Mouse (Mus musculus) neural tube, embryonic 15.5 days (tissue): ENCODE data around the gene Nwd1. TPM values are rescaled to one million over a fixed set of nuclear protein-coding genes. Genes with fewer than 3 reads are reported as not detected.

ENCODE experiments used
- ATAC-seq: fragments of 200-750 bp; cut with Nextera tagmentation; 2 replicates; pipeline ENCODE4 v1.8.0; 2017; ENCODE audit warnings: mild to moderate bottlenecking, moderate TSS enrichment, moderate library complexity; ENCODE audit not compliant: low FRiP score
- H3K27ac ChIP-seq: fragments of 300-500 bp; sonication (generic); replicated peaks from 2 replicates; pipeline ENCODE4 v1.5.1; 2015; ENCODE audit warnings: mild to moderate bottlenecking, inconsistent platforms
- H3K27me3 ChIP-seq: fragments of 300-500 bp; sonication (generic); replicated peaks from 2 replicates; pipeline ENCODE4 v1.6.1; 2015; ENCODE audit warnings: inconsistent platforms
- H3K36me3 ChIP-seq: fragments of 300-500 bp; sonication (generic); 2 replicates; pipeline ENCODE4 v1.6.1; 2015; ENCODE audit warnings: inconsistent platforms
- H3K4me1 ChIP-seq: fragments of 300-500 bp; sonication (generic); 2 replicates; pipeline ENCODE4 v1.6.1; 2015; ENCODE audit warnings: inconsistent platforms
- H3K4me2 ChIP-seq: fragments of 300-500 bp; sonication (generic); 2 replicates; pipeline ENCODE4 v1.6.1; 2015; ENCODE audit warnings: inconsistent platforms, mild to moderate bottlenecking, moderate library complexity
- H3K4me3 ChIP-seq: fragments of 300-500 bp; sonication (generic); replicated peaks from 2 replicates; pipeline ENCODE4 v1.5.1; 2015; ENCODE audit warnings: mild to moderate bottlenecking, inconsistent platforms
- H3K9ac ChIP-seq: fragments of 300-500 bp; sonication (generic); replicated peaks from 2 replicates; pipeline ENCODE4 v1.6.1; 2015; ENCODE audit warnings: mild to moderate bottlenecking, inconsistent platforms
- H3K9me3 ChIP-seq: fragments of 300-500 bp; sonication (generic); replicated peaks from 2 replicates; pipeline ENCODE4 v1.6.1; 2016; ENCODE audit warnings: inconsistent platforms
- WGBS: fragments of 180-500 bp; shearing (Covaris S2); methylation state at CpG from one replicate; pipeline ENCODE4 v1.1.7; 2015; ENCODE audit warnings: mixed read lengths; 5-methylcytosine and 5-hydroxymethylcytosine counted together
- polyA plus RNA-seq: library from polyadenylated mRNA; unstranded; fragments of >200 nt; fragmentation: Nextera tagmentation; extraction: Ambion mirVana; gene quantifications from 2 replicates; pipeline ENCODE4 v1.2.1, GENCODE M21; 2015

Gene Nwd1
- polyA plus RNA-seq, result 2.9 and 3.2 TPM in 2 replicates

- H3K27me3 ChIP-seq, result no peaks in the 10 kb centered on the region
- H3K4me3 ChIP-seq, result no peak within 1 kb of the TSS
- peak; percentile 86 for ATAC-seq
- no peaks in the 10 kb centered on the region for H3K9me3 ChIP-seq
- 34% methylated on average over 11 of the region's 11 CpGs for WGBS
- H3K9ac ChIP-seq, result 0 out of 2 replicates have a peak within 1 kb of the TSS, but pooled peaks have one; percentile 7
- peak within 1 kb of the TSS; percentile 77 for H3K27ac ChIP-seq
- peaks cover 9% of the 10 kb centered on the region for H3K4me1 ChIP-seq
- no peaks in the 10 kb centered on the region for H3K36me3 ChIP-seq
- peak within 1 kb of the TSS; percentile 25 for H3K4me2 ChIP-seq
These were observed at the start of gene Nwd1 for GRCm38 (mm10) chr8:72646060-72646767. Gene Nwd1, plus strand, starts transcription at chr8:72646711.

DNA sequence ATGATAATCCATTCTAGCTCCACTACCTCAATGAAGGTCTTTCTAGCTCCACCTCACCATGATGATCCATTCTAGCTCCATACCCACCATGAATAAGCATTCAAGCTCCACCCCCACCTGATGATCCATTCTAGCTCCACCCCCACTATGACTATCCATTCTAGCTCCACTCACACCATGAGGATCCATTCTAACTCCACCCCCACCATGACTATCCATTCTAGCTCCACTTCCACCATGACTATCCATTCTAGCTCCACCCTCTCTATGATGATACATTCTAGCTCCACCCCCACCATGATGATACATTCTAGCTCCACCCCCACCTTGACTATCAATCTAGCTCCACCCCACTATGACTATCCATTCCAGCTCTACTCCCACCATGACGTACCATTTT, 3.6 kb upstream of the Nwd1 start:
- 94% methylated on average over 1 of the region's 1 CpGs for WGBS
- Histone ChIP-seq H3K4me3 (no peak overlapping the region), H3K4me1 (peaks cover 9% of the 10 kb centered on the region), H3K27ac (no peak overlapping the region), H3K9ac (no peak overlapping the region), H3K4me2 (no peak overlapping the region), H3K9me3 (no peaks in the 10 kb centered on the region), H3K27me3 (no peaks in the 10 kb centered on the region), H3K36me3 (no peaks in the 10 kb centered on the region)
- no peak for ATAC-seq

GRCm38 (mm10) chr8:72644601-72645000, 1.9 kb upstream of the Nwd1 start:
- Histone ChIP-seq H3K4me1 (peaks cover 9% of the 10 kb centered on the region), H3K27me3 (no peaks in the 10 kb centered on the region), H3K27ac (no peak overlapping the region), H3K4me2 (no peak overlapping the region), H3K36me3 (no peaks in the 10 kb centered on the region), H3K9me3 (no peaks in the 10 kb centered on the region), H3K4me3 (no peak overlapping the region), H3K9ac (no peak overlapping the region)
- WGBS, result 75% methylated on average over 4 of the region's 4 CpGs
- no peak for ATAC-seq

- no peak overlapping the region for H3K4me3 ChIP-seq
- 62% methylated on average over 5 of the region's 5 CpGs for WGBS
- H3K27me3 ChIP-seq, result no peaks in the 10 kb centered on the region
- peak overlapping the region; percentile 25 for H3K4me2 ChIP-seq
- 0 out of 2 replicates have a peak overlapping the region, but pooled peaks have one; percentile 7 for H3K9ac ChIP-seq
- H3K36me3 ChIP-seq, result no peaks in the 10 kb centered on the region
- peaks cover 9% of the 10 kb centered on the region for H3K4me1 ChIP-seq
- ATAC-seq, result peak; percentile 29; the same call in 1 of the 2 replicates
- H3K9me3 ChIP-seq, result no peaks in the 10 kb centered on the region
- H3K27ac ChIP-seq, result peak overlapping the region; percentile 77
These were observed 245 bp downstream of the Nwd1 start for GRCm38 (mm10) chr8:72646768-72647143.

DNA sequence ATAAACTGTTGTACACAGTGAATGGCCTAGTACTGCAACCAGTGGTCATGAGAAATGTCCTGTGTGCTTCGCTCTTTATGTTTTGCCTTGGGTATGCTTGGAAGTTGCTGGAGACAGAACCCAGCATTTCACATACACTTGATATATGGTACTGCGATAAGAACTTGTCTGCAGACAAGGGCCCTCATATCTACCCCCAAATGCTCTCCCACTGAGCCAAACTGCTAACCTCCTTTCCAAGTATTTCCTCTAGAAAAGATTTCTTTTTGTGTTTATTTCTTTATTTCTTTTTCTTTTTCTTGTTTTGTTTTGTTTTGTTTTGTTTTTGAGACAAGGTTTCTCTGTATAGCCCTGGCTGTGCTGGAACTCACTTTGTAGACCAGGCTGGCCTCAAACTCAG, 4.2 kb downstream of the Nwd1 start:
- Histone ChIP-seq H3K4me3 (no peak overlapping the region), H3K9me3 (no peaks in the 10 kb centered on the region), H3K4me2 (no peak overlapping the region), H3K9ac (no peak overlapping the region), H3K27ac (no peak overlapping the region), H3K36me3 (no peaks in the 10 kb centered on the region), H3K27me3 (no peaks in the 10 kb centered on the region), H3K4me1 (peaks cover 20% of the 10 kb centered on the region)
- no peak for ATAC-seq
- 98% methylated on average over 2 of the region's 2 CpGs for WGBS

GRCm38 (mm10) chr8:72654565-72655521, 8.3 kb downstream of the Nwd1 start:
- Histone ChIP-seq H3K27me3 (no peaks in the 10 kb centered on the region), H3K27ac (peak overlapping the region; percentile 72), H3K4me3 (no peak overlapping the region), H3K4me1 (peaks cover 11% of the 10 kb centered on the region), H3K9ac (no peak overlapping the region), H3K9me3 (no peaks in the 10 kb centered on the region), H3K36me3 (no peaks in the 10 kb centered on the region), H3K4me2 (peak overlapping the region; percentile 27; the same call in 1 of the 2 replicates)
- 23% methylated on average over 13 of the region's 13 CpGs for whole genome bisulfite sequencing
- peak; percentile 91 for ATAC-seq

DNA sequence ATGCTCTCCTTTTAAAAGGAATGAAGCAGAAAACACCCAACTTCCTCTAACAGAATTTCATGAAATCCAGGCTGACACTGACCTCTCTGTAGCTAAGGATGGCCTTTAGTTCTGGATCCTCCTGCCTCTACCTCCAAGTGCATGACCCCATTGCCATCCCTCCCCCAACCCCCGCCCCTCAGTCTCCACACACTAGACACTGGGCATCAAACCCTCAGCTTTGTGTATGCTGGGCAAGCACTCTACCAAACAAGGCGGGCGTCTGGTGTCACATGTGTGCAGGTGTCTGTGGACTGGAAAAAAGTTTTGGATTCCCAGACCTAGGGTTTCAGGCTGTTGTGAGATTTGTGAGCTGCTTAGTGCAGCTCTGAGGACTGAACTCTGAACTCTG, 9.0 kb downstream of the Nwd1 start:
- Histone ChIP-seq H3K9me3 (no peaks in the 10 kb centered on the region), H3K4me1 (peaks cover 11% of the 10 kb centered on the region), H3K9ac (no peak overlapping the region), H3K4me2 (0 out of 2 replicates have a peak overlapping the region, but pooled peaks have one; percentile 27), H3K27ac (peak overlapping the region; percentile 72), H3K4me3 (no peak overlapping the region), H3K36me3 (no peaks in the 10 kb centered on the region), H3K27me3 (no peaks in the 10 kb centered on the region)
- peak; percentile 74 for ATAC-seq
- 40% methylated on average over 3 of the region's 3 CpGs for WGBS

DNA sequence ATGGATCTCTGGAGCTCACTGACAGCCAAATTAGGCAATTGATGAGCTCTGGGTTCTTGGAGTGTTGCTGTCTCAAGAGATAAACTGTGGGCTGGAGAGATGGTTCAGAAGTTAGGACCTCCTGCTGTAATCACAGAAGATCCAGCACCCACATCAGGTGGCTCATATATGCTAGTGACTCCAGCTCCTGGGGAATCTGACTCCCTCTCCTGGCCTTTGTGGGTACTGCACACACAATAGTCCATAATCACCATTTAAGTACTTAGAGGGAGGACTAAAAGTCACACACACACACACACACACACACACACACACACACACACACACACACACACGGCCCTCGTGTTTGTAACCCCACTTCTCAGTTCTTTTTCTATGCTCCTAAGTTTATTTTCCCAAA, 13.5 kb downstream of the Nwd1 start:
- H3K27ac ChIP-seq, result no peak overlapping the region
- WGBS, result 87% methylated on average over 2 of the region's 2 CpGs
- no peak overlapping the region for H3K4me3 ChIP-seq
- H3K9me3 ChIP-seq, result no peaks in the 10 kb centered on the region
- H3K4me2 ChIP-seq, result no peak overlapping the region
- H3K36me3 ChIP-seq, result no peaks in the 10 kb centered on the region
- H3K9ac ChIP-seq, result no peak overlapping the region
- H3K27me3 ChIP-seq, result no peaks in the 10 kb centered on the region
- no peak for ATAC-seq
- peaks cover 7% of the 10 kb centered on the region for H3K4me1 ChIP-seq

DNA sequence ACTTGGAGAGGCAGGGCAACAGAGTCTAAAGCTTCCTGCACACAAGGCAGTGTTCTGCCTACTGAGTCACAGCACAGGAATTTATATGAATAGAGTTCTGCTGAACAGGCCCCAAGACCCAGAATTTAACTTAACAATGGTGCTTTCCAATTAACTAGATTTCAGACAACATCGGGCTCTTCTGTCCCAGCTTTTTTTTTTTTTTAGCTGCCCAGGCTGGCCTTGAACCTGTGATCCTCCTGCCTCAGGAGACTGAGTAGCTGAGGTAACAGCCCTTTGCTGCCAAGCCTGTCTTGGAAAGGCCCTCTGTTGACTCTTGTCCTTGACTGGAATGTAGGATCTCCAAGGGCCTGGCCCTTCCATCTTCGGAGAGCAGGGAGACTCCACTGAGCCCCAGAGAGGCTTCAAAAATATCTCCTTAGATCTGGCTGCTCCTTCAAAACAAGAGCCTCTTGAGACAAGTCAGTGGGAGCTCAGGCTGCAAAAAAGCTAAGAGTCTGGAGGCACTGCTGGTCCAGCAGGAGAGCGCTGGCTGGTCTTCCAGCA, 17.7 kb downstream of the Nwd1 start:
- H3K27me3 ChIP-seq, result no peaks in the 10 kb centered on the region
- no peaks in the 10 kb centered on the region for H3K4me1 ChIP-seq
- H3K36me3 ChIP-seq, result no peaks in the 10 kb centered on the region
- no peaks in the 10 kb centered on the region for H3K9me3 ChIP-seq
- H3K4me3 ChIP-seq, result no peak overlapping the region
- H3K27ac ChIP-seq, result no peak overlapping the region
- no peak overlapping the region for H3K9ac ChIP-seq
- H3K4me2 ChIP-seq, result no peak overlapping the region
- ATAC-seq, result no peak
- 83% methylated on average over 3 of the region's 3 CpGs for WGBS

- no peak overlapping the region for H3K27ac ChIP-seq
- no peak overlapping the region for H3K4me3 ChIP-seq
- no peaks in the 10 kb centered on the region for H3K27me3 ChIP-seq
- WGBS, result 68% methylated on average over 5 of the region's 5 CpGs
- H3K4me2 ChIP-seq, result no peak overlapping the region
- no peaks in the 10 kb centered on the region for H3K36me3 ChIP-seq
- no peaks in the 10 kb centered on the region for H3K9me3 ChIP-seq
- no peak for ATAC-seq
- no peaks in the 10 kb centered on the region for H3K4me1 ChIP-seq
- H3K9ac ChIP-seq, result no peak overlapping the region
These were observed 18.2 kb downstream of the Nwd1 start for GRCm38 (mm10) chr8:72664757-72665156.

- ATAC-seq, result no peak
- Histone ChIP-seq H3K4me3 (no peak overlapping the region), H3K9ac (no peak overlapping the region), H3K27ac (no peak overlapping the region), H3K4me2 (no peak overlapping the region), H3K27me3 (no peaks in the 10 kb centered on the region), H3K4me1 (no peaks in the 10 kb centered on the region), H3K36me3 (no peaks in the 10 kb centered on the region), H3K9me3 (no peaks in the 10 kb centered on the region)
- WGBS, result 78% methylated on average over 5 of the region's 5 CpGs
These were observed 18.9 kb downstream of the Nwd1 start for GRCm38 (mm10) chr8:72665405-72665804.
